Mouse (Mus musculus) cerebellum, postnatal 25 days (tissue): Measurements from ENCODE around the gene Sumo3.

Experiments used
- DNase-seq, 2 experiments: peaks; one replicate each; pipeline ENCODE4 v3.0.0; 2021; ENCODE audit warnings: mixed read lengths in 2 of 2

The Sumo3 gene

DNA sequence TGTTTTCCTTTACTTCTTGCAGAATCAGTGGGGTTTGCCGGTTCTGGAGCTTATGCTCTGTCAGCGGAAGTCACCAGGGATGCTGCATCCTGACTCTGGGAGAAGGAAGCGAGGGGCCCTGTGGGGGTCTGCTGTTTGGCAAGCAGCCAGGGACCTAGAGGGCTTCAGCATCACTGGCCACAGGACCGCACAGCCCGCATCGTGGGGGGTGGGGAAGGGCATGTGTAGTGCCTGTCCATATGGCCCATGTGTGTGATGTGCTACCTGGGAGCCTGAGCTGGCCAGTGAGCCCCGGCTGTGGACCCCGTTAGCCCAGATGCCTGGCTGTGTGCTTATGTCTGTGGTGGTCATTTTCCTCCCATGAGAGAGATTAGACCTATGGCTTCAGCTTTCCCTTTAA, 16.1 kb upstream of the Sumo3 start:
- DNase-seq = peak; percentile 20 to 45

DNA sequence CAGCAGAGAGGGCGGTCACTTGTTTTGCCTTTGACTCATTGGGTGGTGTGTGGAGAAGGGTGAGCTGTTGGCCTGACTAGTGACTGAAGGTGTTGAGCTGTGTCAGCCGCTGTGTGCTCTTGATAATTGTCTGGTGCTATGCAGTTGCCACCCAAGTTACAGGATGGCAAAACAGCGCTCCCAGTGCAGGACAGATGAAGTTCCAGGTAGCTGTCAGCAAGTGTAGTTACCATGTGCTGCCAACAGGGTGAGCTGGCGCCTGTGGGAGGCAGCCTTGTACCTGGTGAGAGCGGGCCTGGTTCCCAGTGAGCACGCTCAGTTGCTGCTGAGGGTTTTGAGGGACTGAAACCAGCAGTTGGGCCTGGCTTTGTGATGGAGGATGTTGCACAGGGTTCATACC, 15.1 kb upstream of the Sumo3 start:
- peak; percentile 71 to 80 for DNase-seq

DNA sequence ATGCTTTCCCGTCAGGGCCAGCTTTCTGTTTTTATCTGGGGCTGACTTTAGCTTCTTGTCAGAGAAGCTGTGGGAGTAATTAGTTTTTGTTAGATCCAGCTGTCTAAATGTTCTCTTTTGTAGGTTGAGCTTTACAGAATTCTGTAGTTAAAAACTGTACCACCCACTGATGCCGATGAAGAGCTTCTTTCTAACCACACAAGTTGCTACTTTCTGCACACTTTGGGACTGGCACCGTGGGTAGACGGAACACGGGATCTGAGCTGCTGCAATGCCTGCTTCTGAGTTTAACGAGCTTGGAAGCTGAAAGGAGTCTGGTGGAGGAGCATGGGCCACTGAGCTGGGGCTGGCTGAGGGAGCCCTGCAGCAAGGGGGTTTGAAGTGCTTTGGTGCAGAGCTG, 14.4 kb upstream of the Sumo3 start:
- no peak for DNase-seq

DNA sequence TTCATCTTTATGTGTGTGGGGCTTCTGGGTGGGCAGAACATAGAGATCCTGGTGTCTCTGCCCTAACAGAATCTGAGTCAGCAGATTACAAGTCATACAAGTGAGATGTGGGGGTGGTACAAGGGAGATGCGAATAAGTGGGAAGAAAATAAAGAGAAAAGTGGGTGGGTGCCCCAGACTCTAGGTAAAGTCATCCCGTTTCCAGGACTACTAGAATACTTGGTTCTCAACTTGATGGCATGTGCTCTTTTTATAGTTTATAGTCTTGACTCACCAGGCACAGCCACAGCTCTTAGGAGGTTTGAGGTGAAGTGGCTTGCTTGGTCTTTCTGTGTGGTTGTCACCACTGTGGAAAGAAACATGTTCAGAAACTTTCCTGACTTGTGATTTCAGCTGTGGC, 9.8 kb upstream of the Sumo3 start:
- DNase-seq = no peak

DNA sequence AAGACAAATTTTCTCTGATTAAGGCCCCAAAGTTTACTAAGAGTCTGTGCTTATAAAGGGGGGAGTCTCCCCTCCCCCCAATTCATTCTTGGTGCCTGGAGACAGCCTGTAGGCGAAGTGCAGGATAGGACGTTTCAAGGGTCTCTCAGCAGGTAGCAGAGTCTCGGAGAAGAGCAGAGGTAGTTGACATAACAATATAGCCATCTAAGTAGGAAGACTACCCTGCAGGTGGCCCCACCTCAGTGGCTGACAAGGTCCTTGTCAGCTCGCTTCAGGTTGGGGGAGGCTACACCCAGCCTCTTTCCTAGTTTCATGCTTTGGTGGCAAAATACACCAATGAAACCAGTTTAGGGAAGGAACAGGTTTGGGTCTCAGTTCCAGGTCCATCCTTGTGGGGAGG, 2.9 kb upstream of the Sumo3 start:
- DNase-seq = no peak

DNA sequence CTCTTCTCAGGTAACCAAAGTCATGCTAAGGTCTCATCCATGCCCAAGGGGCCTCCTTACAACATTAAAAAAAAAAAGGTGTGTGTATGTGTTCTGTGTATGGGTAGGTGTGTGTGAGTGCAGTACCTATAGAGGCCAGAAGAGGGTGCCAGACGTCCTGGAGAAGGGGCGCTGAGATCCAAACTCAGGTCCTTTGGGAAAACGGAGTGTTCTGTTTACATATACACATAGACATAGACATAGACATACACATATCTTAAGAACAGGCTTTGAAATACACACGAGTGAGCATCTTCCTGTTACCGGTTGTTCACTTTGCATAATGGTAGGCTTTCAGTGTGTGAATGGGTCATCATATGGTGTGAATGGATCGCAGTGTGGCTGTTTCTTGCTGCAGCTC, 1.8 kb upstream of the Sumo3 start:
- DNase-seq = no peak

DNA sequence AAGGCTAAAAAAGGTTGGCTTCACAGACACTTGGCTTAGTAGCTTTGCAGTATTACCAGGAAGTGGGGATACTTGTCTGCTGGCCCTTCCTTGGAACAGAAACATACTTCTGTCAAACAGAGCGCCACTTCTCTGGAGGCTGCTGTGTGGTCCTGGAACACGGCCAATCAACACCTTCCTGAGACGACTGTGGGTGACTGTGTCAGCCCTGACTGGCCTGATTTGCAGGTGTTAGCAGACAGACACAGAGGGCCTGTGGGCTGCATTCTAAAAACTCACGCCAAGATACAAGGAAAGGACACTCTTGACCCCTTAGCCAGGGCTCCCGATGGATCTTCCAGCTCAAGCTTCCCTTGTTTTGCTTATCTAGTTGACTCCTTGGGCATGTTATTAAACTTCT, 939 bp upstream of the Sumo3 start:
- DNase-seq = peak in 1 of 2 experiments; percentile 34

DNA sequence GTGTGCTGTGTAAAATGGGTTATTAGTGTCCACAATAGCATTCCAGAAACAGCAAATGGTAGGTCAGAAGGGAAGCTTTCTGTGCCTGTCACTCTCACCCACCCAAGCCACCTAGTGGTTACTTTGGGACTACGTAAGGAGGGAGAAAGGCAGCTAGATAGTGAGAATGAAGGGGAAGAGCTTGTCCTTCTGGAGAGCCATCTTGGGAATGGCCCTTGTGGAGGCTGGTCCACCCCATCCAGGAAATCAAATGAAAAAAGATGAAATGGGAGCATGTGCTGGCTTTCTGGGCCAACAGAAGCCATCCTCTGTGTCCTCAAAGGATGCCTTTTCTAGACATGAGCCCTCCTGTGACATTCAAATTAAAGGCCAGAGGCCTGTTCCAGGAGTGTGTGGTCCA, 529 bp upstream of the Sumo3 start:
- peak in 1 of 2 experiments; percentile 47 for DNase-seq

DNA sequence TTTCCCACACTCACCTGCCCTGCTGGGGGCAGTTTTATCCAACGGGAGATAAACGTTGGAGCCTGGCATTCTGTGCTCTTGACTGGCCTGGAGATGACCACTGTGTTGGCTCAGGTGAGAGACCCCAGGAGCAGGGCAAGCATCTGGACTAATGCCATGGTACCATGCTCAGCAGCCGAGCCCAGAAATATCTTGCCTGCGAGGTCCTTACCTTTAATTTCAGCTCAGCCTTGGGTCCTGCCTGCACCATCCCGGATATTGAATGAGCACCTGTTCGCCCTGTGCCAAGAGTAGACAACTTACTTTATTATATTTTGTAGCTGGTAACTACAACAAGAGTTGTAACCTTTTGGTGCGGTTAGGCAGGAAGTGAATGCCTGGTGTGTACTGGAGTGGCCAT, 958 bp downstream of the Sumo3 start:
- no peak for DNase-seq

DNA sequence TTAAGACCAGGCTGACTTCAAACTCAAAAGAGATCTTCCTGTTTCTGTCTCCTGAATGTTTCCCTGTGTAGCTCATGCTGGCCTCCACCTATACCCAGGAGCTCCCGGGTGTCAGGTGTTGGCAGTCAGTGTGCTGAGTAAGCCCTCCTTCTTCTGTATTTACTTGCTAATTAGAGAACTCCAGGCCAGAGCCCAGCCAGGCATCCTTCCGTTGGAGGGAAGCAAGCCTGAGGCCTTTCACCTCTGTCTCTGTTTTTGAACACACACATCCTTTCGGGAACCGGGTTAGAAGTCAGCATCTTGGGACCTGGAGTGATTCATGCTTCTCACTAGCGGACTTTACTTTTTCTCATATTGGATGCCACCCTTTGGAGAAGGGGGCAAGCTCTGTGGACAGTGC, 1.5 kb downstream of the Sumo3 start:
- peak in 1 of 2 experiments; percentile 36 for DNase-seq

DNA sequence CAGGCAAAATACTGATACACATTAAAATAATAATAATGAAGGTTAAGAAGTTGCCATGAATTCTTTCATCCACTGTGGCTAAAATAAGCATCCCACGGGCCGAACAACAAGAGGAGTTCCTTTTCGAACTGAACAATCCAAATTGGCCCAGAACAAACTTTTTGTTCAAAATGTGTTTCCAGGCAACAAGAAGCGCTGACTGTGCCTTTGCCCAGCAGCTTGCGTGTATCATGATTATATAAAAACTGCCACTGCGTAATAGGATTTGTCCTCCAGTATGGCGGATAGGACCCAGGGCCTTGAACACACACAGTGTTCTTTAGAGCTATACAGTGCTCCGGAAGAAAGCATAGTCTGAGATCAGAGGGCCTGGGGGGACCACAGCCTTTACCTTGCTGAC, 2.7 kb downstream of the Sumo3 start:
- DNase-seq = no peak

DNA sequence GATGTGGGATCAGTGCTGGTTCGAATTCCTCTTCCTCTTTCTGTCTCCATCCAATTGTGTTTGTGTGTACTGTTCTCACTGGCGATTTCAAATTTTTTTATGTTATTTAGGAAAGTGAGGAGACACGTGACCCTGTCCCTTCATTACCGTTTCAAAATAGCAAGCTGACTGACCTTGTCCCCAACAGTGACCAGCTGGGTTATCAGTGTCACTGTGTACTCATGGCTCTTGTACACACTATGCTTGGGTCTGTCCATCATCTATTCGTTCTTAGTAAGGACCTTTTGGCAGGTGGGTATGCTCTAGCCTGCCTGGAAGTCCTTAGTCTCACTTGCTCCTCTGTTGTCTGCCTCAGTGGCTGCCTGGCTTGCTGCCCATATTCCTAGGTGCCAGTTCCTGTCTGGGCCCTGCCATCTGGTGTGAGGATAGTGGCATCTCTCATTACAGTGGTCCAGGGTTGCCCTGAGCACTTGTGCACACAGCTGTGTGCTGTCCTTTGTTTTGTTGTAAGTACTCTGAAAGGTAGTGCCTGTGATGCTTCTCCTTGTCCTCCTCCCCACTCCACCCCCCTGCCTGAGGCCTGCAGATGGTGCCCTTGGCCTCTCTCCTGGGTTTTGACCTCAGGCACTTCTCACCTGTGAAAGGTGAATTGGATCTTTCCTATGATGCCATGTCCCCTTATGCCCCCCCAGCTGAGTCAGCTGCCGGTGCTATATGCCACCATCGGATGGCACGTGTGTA, 4.5 kb downstream of the Sumo3 start:
- DNase-seq = peak; percentile 59 to 73

DNA sequence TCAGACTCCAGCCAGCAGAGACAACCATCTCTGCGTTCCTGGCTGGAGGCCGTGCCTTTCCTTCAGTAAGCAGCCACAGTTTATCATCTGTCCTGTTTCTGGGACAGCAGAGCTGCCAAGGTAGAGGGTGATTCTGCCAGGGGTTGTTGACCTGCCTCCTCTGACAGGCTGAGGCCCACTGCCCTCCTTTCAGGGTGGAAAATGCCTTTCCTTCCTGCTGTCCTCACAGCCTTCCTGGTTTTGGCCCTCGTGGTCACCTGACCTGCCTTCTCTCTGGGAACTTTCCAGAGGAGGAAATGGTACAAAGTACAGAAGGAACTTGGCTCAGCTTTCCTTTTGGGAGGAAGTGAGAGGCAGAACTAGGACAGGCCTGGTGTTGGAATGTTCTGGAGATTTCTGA, 7.5 kb downstream of the Sumo3 start:
- DNase-seq = no peak

DNA sequence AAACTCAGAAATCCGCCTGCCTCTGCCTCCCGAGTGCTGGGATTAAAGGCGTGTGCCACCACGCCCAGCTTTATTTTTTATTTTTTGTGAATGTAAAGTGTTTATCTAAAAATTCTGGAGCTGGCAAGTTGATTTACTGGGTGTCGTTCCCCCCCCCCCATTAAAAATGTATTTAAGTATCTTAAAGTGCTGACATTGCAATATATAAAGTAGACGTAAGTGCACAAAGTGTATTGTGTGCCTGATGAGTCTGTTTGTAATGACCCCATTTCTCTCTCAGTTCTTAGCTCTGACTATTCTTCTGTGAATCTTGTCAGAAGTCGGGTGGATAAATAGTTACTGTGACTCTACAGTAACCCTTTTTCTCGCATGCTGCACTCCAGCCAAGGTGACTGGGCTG, 9.8 kb downstream of the Sumo3 start:
- no peak for DNase-seq

DNA sequence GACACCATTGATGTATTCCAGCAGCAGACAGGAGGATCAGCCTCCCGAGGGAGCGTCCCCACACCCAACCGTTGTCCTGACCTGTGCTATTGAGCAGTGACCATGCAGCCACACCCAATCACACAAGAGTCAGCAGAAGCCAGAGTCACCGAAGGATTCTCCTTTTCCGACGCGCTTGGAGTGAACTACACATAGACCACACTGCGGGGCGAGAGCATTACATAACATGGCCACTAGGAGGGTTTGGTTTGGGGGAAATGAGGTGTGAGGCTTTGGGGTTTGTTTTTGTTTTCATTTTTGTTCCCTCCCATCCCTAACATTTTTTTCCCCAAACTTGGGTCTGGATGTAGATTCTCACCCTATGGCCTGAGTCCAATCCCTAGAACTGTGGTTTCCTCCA, 10.3 kb downstream of the Sumo3 start:
- no peak for DNase-seq

DNA sequence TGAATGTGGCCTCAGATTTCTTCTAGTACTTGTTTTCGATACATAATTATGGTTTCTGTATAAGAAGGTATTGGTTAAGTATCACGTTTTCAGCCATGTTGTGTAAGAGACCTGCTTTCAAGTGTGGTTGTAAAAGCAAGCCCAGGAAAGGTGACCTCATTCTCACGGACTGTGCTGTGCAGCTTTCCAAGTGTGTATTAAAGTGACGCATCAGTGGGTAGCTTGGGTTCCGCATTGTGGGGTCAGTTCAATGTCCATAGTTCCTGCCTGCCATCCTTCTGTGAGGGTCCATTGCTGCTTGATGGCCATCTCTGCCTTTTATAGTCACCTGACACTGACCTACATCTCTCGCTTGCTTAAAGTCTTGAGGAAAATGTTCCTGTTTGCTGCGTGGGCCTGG, 11.0 kb downstream of the Sumo3 start:
- no peak for DNase-seq

DNA sequence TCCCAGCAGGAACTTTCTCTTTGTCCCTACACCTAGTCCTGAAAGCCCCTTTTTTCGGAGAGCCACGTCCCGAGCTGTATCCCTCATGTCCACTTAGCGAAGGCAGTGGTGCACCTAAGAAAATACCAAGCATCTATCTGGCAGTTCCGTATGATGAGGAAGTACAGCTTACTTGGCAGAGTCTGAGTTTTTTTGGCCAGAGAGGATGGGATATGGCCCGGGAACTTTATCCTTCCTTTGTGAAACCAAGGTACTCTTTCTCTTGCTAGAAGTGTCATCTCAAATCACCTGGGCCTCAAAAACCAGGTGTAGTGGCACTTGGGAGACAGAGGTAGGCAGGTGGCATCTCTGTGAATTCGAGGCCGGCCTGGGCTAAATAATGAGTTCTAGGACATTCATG, 15.6 kb downstream of the Sumo3 start:
- DNase-seq = peak in 1 of 2 experiments; percentile 15

DNA sequence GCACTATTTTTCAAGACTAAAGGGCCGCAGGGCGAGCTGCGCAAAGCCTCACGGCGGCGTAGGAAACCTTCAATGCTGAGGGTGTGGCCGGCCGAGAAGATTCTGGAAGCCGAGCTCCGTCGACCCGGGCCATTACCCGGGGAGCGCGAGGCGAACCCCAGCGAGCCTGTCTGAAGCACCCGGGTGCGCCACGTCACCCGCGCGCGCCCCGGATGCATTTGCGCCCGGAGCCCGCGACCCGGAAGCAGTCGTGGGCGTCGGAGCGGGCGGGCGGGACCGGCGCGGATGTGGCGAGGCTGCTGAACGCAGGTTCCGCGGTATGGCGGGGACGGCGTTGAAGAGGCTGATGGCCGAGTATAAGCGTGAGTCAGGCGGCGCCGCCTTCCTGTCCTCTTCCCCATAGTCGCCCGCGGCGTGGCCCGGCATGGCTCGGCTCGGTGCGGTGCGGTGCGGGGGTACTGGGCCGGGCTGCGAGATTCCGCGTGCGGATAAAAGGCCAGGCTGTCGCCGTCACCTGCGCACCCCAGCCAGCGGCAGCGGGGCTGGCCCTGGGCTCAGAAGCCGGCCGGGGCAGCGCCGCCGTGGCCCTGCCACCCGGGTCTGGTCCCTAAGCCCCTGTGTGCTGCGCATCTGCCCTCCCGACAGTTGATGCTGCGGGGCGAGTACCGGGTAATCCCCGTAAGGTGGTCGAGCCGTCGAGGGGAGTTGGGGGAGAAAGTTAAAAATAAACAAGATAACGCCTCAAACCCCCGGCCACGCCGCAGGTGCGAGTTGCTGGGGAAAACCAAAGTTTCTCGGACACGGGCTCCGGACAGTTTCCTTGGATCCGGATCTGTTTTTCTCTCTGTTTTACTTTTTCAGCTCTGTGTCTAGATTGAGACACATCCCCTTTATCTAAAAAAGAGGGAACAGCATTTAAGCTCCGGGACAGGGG, 16.4 kb downstream of the Sumo3 start, which contains the start of gene Ube2g2:
Gene Ube2g2 (plus strand): TSS at position 221 of the 934 bp plus-strand sequence.
- peak; percentile 96 to 98 for DNase-seq

DNA sequence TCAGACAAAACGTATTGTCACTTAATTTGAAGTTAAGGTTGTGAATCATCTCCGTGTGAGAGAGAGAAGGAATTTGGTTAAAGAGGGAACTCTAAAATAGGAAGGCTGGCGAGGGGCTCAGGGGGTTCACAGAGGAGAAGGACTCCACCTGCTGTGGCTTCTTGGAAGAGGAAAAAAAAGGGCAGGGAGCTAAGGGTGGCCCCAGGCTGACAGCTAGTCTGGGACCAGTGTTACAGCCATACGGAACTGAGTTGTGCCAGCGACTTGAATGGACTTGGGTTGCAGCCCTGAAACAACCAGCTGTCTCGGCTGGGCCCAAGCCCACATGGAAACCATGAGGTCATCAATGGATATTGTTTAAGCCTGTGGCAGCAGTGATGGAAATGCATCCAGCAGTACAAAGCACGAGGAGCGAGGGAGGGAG, 17.2 kb downstream of the Sumo3 start:
- peak; percentile 64 to 75 for DNase-seq

DNA sequence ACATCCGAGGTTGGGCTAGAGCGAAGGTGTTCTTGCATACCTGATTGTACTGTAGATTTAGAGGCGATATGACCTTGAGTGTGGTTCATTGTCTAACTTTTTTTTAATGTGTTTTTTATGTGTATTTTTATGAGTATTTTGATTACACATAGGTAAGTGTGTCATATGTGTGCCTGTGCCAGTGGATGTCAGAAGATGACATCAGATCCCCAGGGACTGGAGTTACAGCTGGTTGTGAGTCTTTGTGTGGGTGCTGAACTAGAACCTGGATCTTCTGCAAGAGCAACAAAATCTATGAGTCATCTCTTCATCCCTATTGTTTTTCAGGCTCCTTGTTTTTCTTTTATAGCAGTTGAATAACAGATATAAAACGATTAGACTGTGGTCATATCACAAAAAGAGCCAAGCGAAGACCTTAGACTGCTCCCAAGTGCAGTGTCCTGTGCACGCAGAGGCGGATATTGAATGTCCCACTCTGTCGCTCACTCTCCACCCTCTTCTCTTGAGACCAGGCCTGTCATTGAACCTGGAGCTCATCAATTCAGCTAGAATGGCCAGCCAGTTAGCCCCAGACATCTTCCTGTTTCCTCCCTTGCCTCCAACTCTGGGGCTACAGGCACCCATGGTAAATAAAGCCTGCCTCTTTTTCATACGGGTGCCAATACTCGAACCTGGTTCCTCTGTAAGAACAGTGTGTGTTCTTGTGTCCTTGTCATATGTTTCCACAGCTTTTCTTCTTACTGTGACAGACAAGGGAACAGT, 17.9 kb downstream of the Sumo3 start:
- no peak for DNase-seq

DNA sequence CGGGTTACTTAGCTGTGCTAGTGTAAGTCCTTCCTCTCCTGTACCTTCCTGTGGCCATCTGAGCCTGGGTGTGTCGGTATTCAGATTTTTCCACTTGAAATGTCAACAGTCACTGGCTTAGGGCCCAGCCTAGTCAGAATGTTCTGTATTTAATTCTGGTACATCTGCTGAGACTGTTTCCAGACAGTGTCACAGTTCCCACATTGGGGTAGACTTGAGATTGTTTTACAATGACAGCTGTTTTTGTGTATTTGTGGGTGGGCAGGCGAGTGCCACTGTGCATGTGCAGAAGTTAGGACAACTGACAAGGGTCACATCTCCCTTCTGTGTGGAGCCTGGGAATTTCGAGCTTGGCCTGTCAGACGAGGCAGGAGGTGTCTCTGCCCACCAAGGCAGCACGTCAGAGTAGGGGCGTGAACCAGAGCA, 18.7 kb downstream of the Sumo3 start:
- DNase-seq = no peak

DNA sequence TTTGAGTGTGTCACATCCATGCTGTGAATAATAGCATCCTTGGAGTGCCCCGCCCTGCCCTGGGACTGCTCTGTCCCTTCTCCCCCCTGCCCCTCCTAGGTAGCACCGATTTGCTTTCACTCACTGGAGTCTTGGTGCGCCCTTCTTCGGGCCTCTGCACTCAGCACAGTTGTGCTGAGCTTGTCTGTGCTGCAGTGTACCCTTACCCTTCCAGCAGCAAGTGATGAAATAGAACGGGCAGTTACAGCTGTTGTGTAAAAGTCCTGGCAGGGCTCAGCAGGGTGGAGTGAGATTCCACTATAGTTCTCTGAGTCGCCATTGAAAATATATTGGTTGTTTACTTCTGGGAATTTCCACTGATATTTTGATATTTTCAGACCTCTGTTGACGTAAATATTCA, 20.1 kb downstream of the Sumo3 start:
- no peak for DNase-seq

DNA sequence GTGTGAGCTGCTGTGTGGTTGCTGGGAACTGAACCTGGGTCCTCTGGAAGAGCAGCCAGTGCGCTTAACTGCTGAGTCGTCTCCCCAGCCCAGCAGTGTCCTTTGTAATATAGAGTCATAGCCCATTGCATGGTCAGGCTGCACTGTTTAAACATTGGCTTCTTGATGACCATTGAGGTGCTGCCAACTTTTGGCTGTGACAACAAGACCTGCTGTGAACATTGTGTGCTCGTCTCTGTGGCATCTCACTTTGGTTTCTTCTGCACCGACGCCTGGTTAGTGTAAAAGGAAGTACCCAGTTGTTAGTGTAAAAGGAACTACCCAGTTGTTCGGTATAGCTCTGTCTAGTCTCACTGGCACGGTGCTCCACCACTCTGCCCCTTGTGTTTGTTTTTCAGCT, 20.7 kb downstream of the Sumo3 start:
- peak; percentile 37 to 45 for DNase-seq
